Mouse (Mus musculus) neutrophil, adult 5-6 weeks (primary cell): ENCODE measurements at regions not wholly inside any gene's neighbourhood (a gene's known extent, or its start where the extent isn't known, plus 50 kb on each side); places are given as distances from the start of the nearest gene placed in this dataset.

ENCODE experiments used
- ATAC-seq: fragments of 151-379, 151-347 bp; 2 replicates; pipeline ENCODE4 v1.8.0; 2017; ENCODE audit warnings: mild to moderate bottlenecking, moderate TSS enrichment; ENCODE audit not compliant: insufficient number of reproducible peaks, poor library complexity, low FRiP score, severe bottlenecking; ENCODE audit errors: extremely low read depth

GRCm38 (mm10) chr19:56144221-56144620 is 142.7 kb upstream of the Habp2 start:
- ATAC-seq, result no peak

- ATAC-seq, result no peak
Observed at GRCm38 (mm10) chr19:56157120-56157519, 129.8 kb upstream of the Habp2 start.

GRCm38 (mm10) chr19:56162156-56162555 is 124.8 kb upstream of the Habp2 start:
- no peak for ATAC-seq

- ATAC-seq, result no peak
Observed at GRCm38 (mm10) chr19:56169133-56169997, 117.6 kb upstream of the Habp2 start.

- ATAC-seq, result no peak
Observed at GRCm38 (mm10) chr19:56169998-56170274, 117.0 kb upstream of the Habp2 start.

- no peak for ATAC-seq
Observed at GRCm38 (mm10) chr19:56172454-56172853, 114.5 kb upstream of the Habp2 start.

GRCm38 (mm10) chr19:56176059-56176458 is 110.9 kb upstream of the Habp2 start:
- ATAC-seq, result no peak

- no peak for ATAC-seq
Observed at GRCm38 (mm10) chr19:56177231-56177745, 109.6 kb upstream of the Habp2 start.

- no peak for ATAC-seq
Observed at GRCm38 (mm10) chr19:56185756-56186155, 101.2 kb upstream of the Habp2 start.

GRCm38 (mm10) chr19:56189185-56189584 is 97.8 kb upstream of the Habp2 start:
- ATAC-seq, result no peak

- no peak for ATAC-seq
Observed at GRCm38 (mm10) chr19:56190222-56190621, 96.7 kb upstream of the Habp2 start.

- no peak for ATAC-seq
Observed at GRCm38 (mm10) chr19:56198474-56199236, 88.3 kb upstream of the Habp2 start.

- no peak for ATAC-seq
Observed at GRCm38 (mm10) chr19:56199401-56200150, 87.4 kb upstream of the Habp2 start.

- no peak for ATAC-seq
Observed at GRCm38 (mm10) chr19:56201007-56201682, 85.8 kb upstream of the Habp2 start.

GRCm38 (mm10) chr19:56201738-56202480 is 85.0 kb upstream of the Habp2 start:
- no peak for ATAC-seq

- ATAC-seq, result no peak
Observed at GRCm38 (mm10) chr19:56202481-56203130, 84.3 kb upstream of the Habp2 start.

- no peak for ATAC-seq
Observed at GRCm38 (mm10) chr19:56218536-56218935, 68.4 kb upstream of the Habp2 start.
